Mouse (Mus musculus): ENCODE measurements around the gene Gzmc. TPM values are rescaled to one million over a fixed set of nuclear protein-coding genes. Genes with fewer than 3 reads are reported as not detected.

Gzmc gene
- polyA plus RNA-seq, 1 experiment from 2014 or later: not detected

Other genes starting within 250 kb of the Gzmc start
- not detected in 2 replicates for gene Mcpt1, start 216.7 kb downstream of the Gzmc start, polyA plus RNA-seq (2016; fragmentation: Nextera tagmentation; extraction: Ambion mirVana)
- not detected in 2 replicates for gene Mcpt9, start 204.2 kb downstream of the Gzmc start, polyA plus RNA-seq (2016; fragmentation: Nextera tagmentation; extraction: Ambion mirVana)
- gene Mcpt2, start 192.6 kb downstream of the Gzmc start, polyA plus RNA-seq (2016; fragmentation: Nextera tagmentation; extraction: Ambion mirVana): not detected in 2 replicates
- not detected in 2 replicates for gene Mcpt4, start 172.3 kb downstream of the Gzmc start, polyA plus RNA-seq (2016; fragmentation: Nextera tagmentation; extraction: Ambion mirVana)
- gene Mcpt8, start 149.4 kb downstream of the Gzmc start, polyA plus RNA-seq (2016; fragmentation: Nextera tagmentation; extraction: Ambion mirVana): not detected in 2 replicates
- gene Ctsg, start 132.1 kb downstream of the Gzmc start, polyA plus RNA-seq (2016; fragmentation: Nextera tagmentation; extraction: Ambion mirVana): not detected in 2 replicates
- not detected in 2 replicates for gene Gzme, start 114.0 kb downstream of the Gzmc start, polyA plus RNA-seq (2016; fragmentation: Nextera tagmentation; extraction: Ambion mirVana)
- gene Gzmd, start 102.0 kb downstream of the Gzmc start, polyA plus RNA-seq (2016; fragmentation: Nextera tagmentation; extraction: Ambion mirVana): not detected in 2 replicates
- gene Gzmg, start 75.1 kb downstream of the Gzmc start, polyA plus RNA-seq (2016; fragmentation: Nextera tagmentation; extraction: Ambion mirVana): not detected in 2 replicates
- gene Gzmn, start 60.1 kb downstream of the Gzmc start, polyA plus RNA-seq (2016; fragmentation: Nextera tagmentation; extraction: Ambion mirVana): not detected in 2 replicates
- gene Gzmf, start 23.2 kb downstream of the Gzmc start, polyA plus RNA-seq (2016; fragmentation: Nextera tagmentation; extraction: Ambion mirVana): not detected in 2 replicates
- gene Gzmb, start 27.6 kb upstream of the Gzmc start, polyA plus RNA-seq (2016; fragmentation: Nextera tagmentation; extraction: Ambion mirVana): not detected in 2 replicates
- gene Atp12a, start 130.4 kb upstream of the Gzmc start, polyA plus RNA-seq (2016; fragmentation: Nextera tagmentation; extraction: Ambion mirVana): not detected in 2 replicates
- gene Rnf17, start 167.9 kb upstream of the Gzmc start, polyA plus RNA-seq (2016; fragmentation: Nextera tagmentation; extraction: Ambion mirVana): 1.9 and 2.1 TPM in 2 replicates